Mouse (Mus musculus): ENCODE results near the gene Mrps31. TPM values are rescaled to one million over a fixed set of nuclear protein-coding genes. Genes with fewer than 3 reads are reported as not detected.

Mrps31 gene
- polyA plus RNA-seq, 1 experiment, result 48.9 TPM

- H3K27me3 ChIP-seq (ENCODE audit: control insufficient read depth, insufficient read depth, low read length, poor library complexity, severe bottlenecking), result no peaks in the 10 kb centered on the region
- no peak for TF ChIP-seq POLR2A (IDR thresholded peaks at IDR 0.05; ENCODE audit: insufficient read depth, low read length)
- no peak for TF ChIP-seq EP300 (IDR thresholded peaks at IDR 0.05; ENCODE audit: insufficient read depth, low read depth, low read length)
- TF ChIP-seq CTCF (IDR thresholded peaks at IDR 0.05; ENCODE audit: low read depth, low read length), result no peak
- H3K4me3 ChIP-seq (ENCODE audit: low read depth, low read length), result no peak overlapping the region
- no peaks in the 10 kb centered on the region for H3K4me1 ChIP-seq (ENCODE audit: control insufficient read depth, insufficient read depth, low read length)
- peaks cover 41% of the 10 kb centered on the region for H3K36me3 ChIP-seq (ENCODE audit: control insufficient read depth, insufficient read depth, low read length, poor library complexity, severe bottlenecking)
- H3K27ac ChIP-seq (ENCODE audit: insufficient read depth, low read length), result no peak overlapping the region
- no peaks in the 10 kb centered on the region for H3K9me3 ChIP-seq (replicated peaks; ENCODE audit: control insufficient read depth, insufficient read depth, low read length, poor library complexity, severe bottlenecking)
- no peak overlapping the region for H3K9ac ChIP-seq (ENCODE audit: low read depth, poor library complexity, severe bottlenecking)
Measured at GRCm38 (mm10) chr8:22389874-22390273, 21.3 kb upstream of the Mrps31 start.

- no peaks in the 10 kb centered on the region for H3K4me1 ChIP-seq (ENCODE audit: control insufficient read depth, insufficient read depth, low read length)
- no peaks in the 10 kb centered on the region for H3K9me3 ChIP-seq (replicated peaks; ENCODE audit: control insufficient read depth, insufficient read depth, low read length, poor library complexity, severe bottlenecking)
- TF ChIP-seq EP300 (IDR thresholded peaks at IDR 0.05; ENCODE audit: insufficient read depth, low read depth, low read length), result no peak
- TF ChIP-seq POLR2A (IDR thresholded peaks at IDR 0.05; ENCODE audit: insufficient read depth, low read length), result no peak
- no peak for TF ChIP-seq CTCF (IDR thresholded peaks at IDR 0.05; ENCODE audit: low read depth, low read length)
- no peaks in the 10 kb centered on the region for H3K27me3 ChIP-seq (ENCODE audit: control insufficient read depth, insufficient read depth, low read length, poor library complexity, severe bottlenecking)
- H3K27ac ChIP-seq (ENCODE audit: insufficient read depth, low read length), result no peak overlapping the region
- H3K9ac ChIP-seq (ENCODE audit: low read depth, poor library complexity, severe bottlenecking), result no peak overlapping the region
- H3K4me3 ChIP-seq (ENCODE audit: low read depth, low read length), result no peak overlapping the region
- H3K36me3 ChIP-seq (ENCODE audit: control insufficient read depth, insufficient read depth, low read length, poor library complexity, severe bottlenecking), result peaks cover 46% of the 10 kb centered on the region
Measured at GRCm38 (mm10) chr8:22390766-22391463, 20.2 kb upstream of the Mrps31 start.

DNA sequence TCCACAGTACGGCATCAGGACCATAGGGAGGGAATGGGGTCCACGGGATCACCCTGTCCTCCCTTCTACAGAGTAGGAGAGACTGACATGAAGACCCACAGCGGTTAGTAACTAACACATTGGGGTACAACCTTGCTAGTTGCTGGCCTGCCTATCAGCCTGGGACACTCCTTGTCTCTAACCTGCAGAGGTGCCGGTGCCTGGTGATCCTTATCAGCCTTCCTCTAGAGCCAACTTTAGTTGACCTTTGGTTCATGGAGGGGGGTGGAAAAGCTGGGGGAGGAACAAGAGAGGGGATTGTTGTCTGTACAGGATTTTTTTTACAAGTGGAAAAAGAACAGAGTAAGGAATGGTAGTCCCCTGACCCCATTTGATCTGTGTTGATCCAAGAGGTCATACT, 16.7 kb upstream of the Mrps31 start:
- H3K9me3 ChIP-seq (replicated peaks; ENCODE audit: control insufficient read depth, insufficient read depth, low read length, poor library complexity, severe bottlenecking), result no peaks in the 10 kb centered on the region
- no peaks in the 10 kb centered on the region for H3K4me1 ChIP-seq (ENCODE audit: control insufficient read depth, insufficient read depth, low read length)
- no peak for TF ChIP-seq CTCF (IDR thresholded peaks at IDR 0.05; ENCODE audit: low read depth, low read length)
- TF ChIP-seq POLR2A (IDR thresholded peaks at IDR 0.05; ENCODE audit: insufficient read depth, low read length), result no peak
- TF ChIP-seq EP300 (IDR thresholded peaks at IDR 0.05; ENCODE audit: insufficient read depth, low read depth, low read length), result no peak
- no peak overlapping the region for H3K27ac ChIP-seq (ENCODE audit: insufficient read depth, low read length)
- H3K27me3 ChIP-seq (ENCODE audit: control insufficient read depth, insufficient read depth, low read length, poor library complexity, severe bottlenecking), result no peaks in the 10 kb centered on the region
- peaks cover 23% of the 10 kb centered on the region for H3K36me3 ChIP-seq (ENCODE audit: control insufficient read depth, insufficient read depth, low read length, poor library complexity, severe bottlenecking)
- H3K4me3 ChIP-seq (ENCODE audit: low read depth, low read length), result no peak overlapping the region
- no peak overlapping the region for H3K9ac ChIP-seq (ENCODE audit: low read depth, poor library complexity, severe bottlenecking)

DNA sequence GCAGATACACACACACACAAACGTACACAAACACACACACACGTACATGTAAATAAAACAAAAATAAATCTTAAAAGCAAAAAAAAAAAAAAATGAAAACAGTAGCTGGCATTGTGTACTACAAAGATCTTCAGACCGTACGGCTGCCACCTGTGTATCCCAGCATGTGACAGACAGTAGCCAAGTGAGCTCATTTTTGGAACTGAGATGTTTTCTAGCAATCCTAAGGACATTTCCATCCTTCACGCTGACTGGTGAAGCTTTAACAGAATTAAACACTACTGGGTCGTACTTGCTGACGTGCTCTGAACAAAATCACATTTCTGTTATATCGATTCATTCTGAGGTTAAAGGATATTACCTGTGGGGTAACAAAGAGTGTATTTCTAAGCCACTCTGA, 15.9 kb upstream of the Mrps31 start:
- no peaks in the 10 kb centered on the region for H3K4me1 ChIP-seq (ENCODE audit: control insufficient read depth, insufficient read depth, low read length)
- TF ChIP-seq CTCF (IDR thresholded peaks at IDR 0.05; ENCODE audit: low read depth, low read length) (no peak), POLR2A (IDR thresholded peaks at IDR 0.05; ENCODE audit: insufficient read depth, low read length) (no peak), EP300 (IDR thresholded peaks at IDR 0.05; ENCODE audit: insufficient read depth, low read depth, low read length) (no peak)
- H3K4me3 ChIP-seq (ENCODE audit: low read depth, low read length), result no peak overlapping the region
- no peaks in the 10 kb centered on the region for H3K9me3 ChIP-seq (replicated peaks; ENCODE audit: control insufficient read depth, insufficient read depth, low read length, poor library complexity, severe bottlenecking)
- H3K27me3 ChIP-seq (ENCODE audit: control insufficient read depth, insufficient read depth, low read length, poor library complexity, severe bottlenecking), result no peaks in the 10 kb centered on the region
- peaks cover 19% of the 10 kb centered on the region for H3K36me3 ChIP-seq (ENCODE audit: control insufficient read depth, insufficient read depth, low read length, poor library complexity, severe bottlenecking)
- no peak overlapping the region for H3K9ac ChIP-seq (ENCODE audit: low read depth, poor library complexity, severe bottlenecking)
- no peak overlapping the region for H3K27ac ChIP-seq (ENCODE audit: insufficient read depth, low read length)

DNA sequence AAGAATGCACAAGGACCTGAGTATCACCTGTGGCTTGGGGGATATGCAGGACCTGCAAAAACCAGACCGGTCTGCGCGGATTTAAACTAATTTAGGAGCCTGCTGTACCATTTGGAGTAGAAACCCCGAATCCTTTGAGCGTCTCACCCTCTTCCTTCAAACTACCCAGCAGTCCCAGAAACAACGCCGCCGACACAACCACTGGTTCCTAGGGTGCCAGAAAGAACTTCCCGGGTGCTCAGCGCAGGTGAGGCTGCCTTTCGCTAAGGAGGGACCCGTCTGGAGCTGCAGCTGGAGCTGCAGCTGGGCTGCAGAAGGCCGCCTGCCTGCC, 13.4 kb upstream of the Mrps31 start:
- Histone ChIP-seq H3K9me3 (replicated peaks; ENCODE audit: control insufficient read depth, insufficient read depth, low read length, poor library complexity, severe bottlenecking) (no peaks in the 10 kb centered on the region), H3K9ac (ENCODE audit: low read depth, poor library complexity, severe bottlenecking) (peak overlapping the region; percentile 99), H3K27me3 (ENCODE audit: control insufficient read depth, insufficient read depth, low read length, poor library complexity, severe bottlenecking) (no peaks in the 10 kb centered on the region), H3K27ac (ENCODE audit: insufficient read depth, low read length) (no peak overlapping the region), H3K4me3 (ENCODE audit: low read depth, low read length) (peak overlapping the region; percentile 94), H3K36me3 (ENCODE audit: control insufficient read depth, insufficient read depth, low read length, poor library complexity, severe bottlenecking) (peaks cover 10% of the 10 kb centered on the region; the same call in 1 of the 2 replicates), H3K4me1 (ENCODE audit: control insufficient read depth, insufficient read depth, low read length) (no peaks in the 10 kb centered on the region)
- TF ChIP-seq CTCF (IDR thresholded peaks at IDR 0.05; ENCODE audit: low read depth, low read length) (no peak), POLR2A (IDR thresholded peaks at IDR 0.05; ENCODE audit: insufficient read depth, low read length) (no peak), EP300 (IDR thresholded peaks at IDR 0.05; ENCODE audit: insufficient read depth, low read depth, low read length) (no peak)

- H3K9me3 ChIP-seq (replicated peaks; ENCODE audit: control insufficient read depth, insufficient read depth, low read length, poor library complexity, severe bottlenecking), result no peaks in the 10 kb centered on the region
- no peaks in the 10 kb centered on the region for H3K4me1 ChIP-seq (ENCODE audit: control insufficient read depth, insufficient read depth, low read length)
Measured at GRCm38 (mm10) chr8:22398142-22398951, 12.8 kb upstream of the Mrps31 start, which contains the start of gene Slc25a15. TSS of gene Slc25a15 (minus strand) at chr8:22398597.

More at GRCm38 (mm10) chr8:22398142-22398951, 12.8 kb upstream of the Mrps31 start, which contains the start of gene Slc25a15:
- H3K27me3 ChIP-seq (ENCODE audit: control insufficient read depth, insufficient read depth, low read length, poor library complexity, severe bottlenecking), result no peaks in the 10 kb centered on the region
- peak within 1 kb of the TSS; percentile 94 for H3K4me3 ChIP-seq (ENCODE audit: low read depth, low read length)
- TF ChIP-seq POLR2A (IDR thresholded peaks at IDR 0.05; ENCODE audit: insufficient read depth, low read length), result peak; percentile 99
- no peak for TF ChIP-seq CTCF (IDR thresholded peaks at IDR 0.05; ENCODE audit: low read depth, low read length)
- H3K36me3 ChIP-seq (ENCODE audit: control insufficient read depth, insufficient read depth, low read length, poor library complexity, severe bottlenecking), result peaks cover 8% of the 10 kb centered on the region; the same call in 1 of the 2 replicates
- peak within 1 kb of the TSS; percentile 22; the same call in 1 of the 2 replicates for H3K27ac ChIP-seq (ENCODE audit: insufficient read depth, low read length)
- H3K9ac ChIP-seq (ENCODE audit: low read depth, poor library complexity, severe bottlenecking), result peak within 1 kb of the TSS; percentile 99
